Mouse (Mus musculus) heart, postnatal 0 days (tissue): Measurements from ENCODE around the gene Ogfod3. TPM values are rescaled to one million over a fixed set of nuclear protein-coding genes. Genes with fewer than 3 reads are reported as not detected.

ENCODE experiments used
- ATAC-seq: fragments of 200-750 bp; cut with Nextera tagmentation; 2 replicates; pipeline ENCODE4 v1.8.0; 2017; ENCODE audit warnings: low read depth, moderate number of reproducible peaks, moderate library complexity; ENCODE audit not compliant: insufficient read depth
- DNase-seq: peaks from one replicate; pipeline ENCODE4 v3.0.0-alpha.2; 2016; ENCODE audit warnings: low spot score
- H3K27ac ChIP-seq: fragments of 300-500 bp; sonication (generic); 2 replicates; pipeline ENCODE4 v1.5.1; 2014; ENCODE audit warnings: low read depth, mild to moderate bottlenecking
- H3K27me3 ChIP-seq: fragments of 300-500 bp; sonication (generic); 2 replicates; pipeline ENCODE4 v1.6.1; 2014; ENCODE audit warnings: low read length, mixed read lengths; ENCODE audit not compliant: control insufficient read depth, insufficient read depth
- H3K36me3 ChIP-seq: fragments of 300-500 bp; sonication (generic); replicated peaks from 2 replicates; pipeline ENCODE4 v1.6.1; 2014; ENCODE audit warnings: low read length, mixed read lengths; ENCODE audit not compliant: control insufficient read depth, insufficient read depth
- H3K4me1 ChIP-seq: fragments of 300-500 bp; sonication (generic); 2 replicates; pipeline ENCODE4 v1.6.1; 2014; ENCODE audit warnings: antibody characterized with exemption; ENCODE audit not compliant: control insufficient read depth, insufficient read depth
- H3K4me2 ChIP-seq: fragments of 300-500 bp; sonication (generic); 2 replicates; pipeline ENCODE4 v1.6.1; 2014; ENCODE audit warnings: low read depth, mild to moderate bottlenecking, low read length, moderate library complexity
- H3K4me3 ChIP-seq: fragments of 300-500 bp; sonication (generic); 2 replicates; pipeline ENCODE4 v1.5.1; 2014; ENCODE audit warnings: low read depth, low read length
- H3K9ac ChIP-seq: fragments of 300-500 bp; sonication (generic); replicated peaks from 2 replicates; pipeline ENCODE4 v1.6.1; 2014; ENCODE audit warnings: low read depth, low read length, mixed read lengths
- H3K9me3 ChIP-seq: fragments of 300-500 bp; sonication (generic); replicated peaks from 2 replicates; pipeline ENCODE4 v1.6.1; 2016; ENCODE audit warnings: low read length; ENCODE audit not compliant: control insufficient read depth
- CTCF ChIP-seq: IDR thresholded peaks from 2 replicates; pipeline ENCODE4 v1.5.1; 2016; ENCODE audit warnings: antibody characterized with exemption, control low read depth, low read depth
- EP300 ChIP-seq: IDR thresholded peaks from 2 replicates; pipeline ENCODE4 v1.6.1; 2016; ENCODE audit warnings: antibody characterized with exemption, low read depth
- WGBS: fragments of 180-500 bp; shearing (Covaris S2); extraction: QIAGEN DNeasy Blood & Tissue Kit; methylation state at CpG from one replicate; pipeline ENCODE4 v1.1.7; 2014; 5-methylcytosine and 5-hydroxymethylcytosine counted together
- polyA plus RNA-seq: library from polyadenylated mRNA; unstranded; fragments of >200 nt; fragmentation: Nextera tagmentation; extraction: Ambion mirVana; gene quantifications from 2 replicates; pipeline ENCODE4 v1.2.1, GENCODE M21; 2015
- total RNA-seq: library from RNA; depleted of rRNA; stranded (reverse); fragments of >200 nt; gene quantifications from 2 replicates; pipeline ENCODE4 v1.2.3, GENCODE M21; 2014; ENCODE audit warnings: low replicate concordance

Gene Ogfod3
- total and polyA plus RNA-seq, 2 experiments from 2014 or later, result 8.7 to 27.1 TPM

GRCm38 (mm10) chr11:121203859-121204160, 701 bp downstream of the Ogfod3 start:
- Histone ChIP-seq H3K4me1 (no peaks in the 10 kb centered on the region), H3K27ac (no peak overlapping the region), H3K9ac (no peak overlapping the region), H3K9me3 (no peaks in the 10 kb centered on the region), H3K4me3 (peak overlapping the region; percentile 77), H3K36me3 (peaks cover 6% of the 10 kb centered on the region; the same call in 1 of the 2 replicates), H3K4me2 (peak overlapping the region; percentile 78), H3K27me3 (no peaks in the 10 kb centered on the region)
- 0% methylated on average over 5 of the region's 5 CpGs for WGBS
- ATAC-seq, result no peak
- DNase-seq, result no peak
- no peak for TF ChIP-seq CTCF
- TF ChIP-seq EP300, result no peak

- ATAC-seq (no peak), DNase-seq (no peak)
- Histone ChIP-seq H3K9ac (no peak overlapping the region), H3K27me3 (no peaks in the 10 kb centered on the region), H3K4me2 (no peak overlapping the region), H3K36me3 (no peaks in the 10 kb centered on the region), H3K4me1 (no peaks in the 10 kb centered on the region), H3K27ac (no peak overlapping the region), H3K4me3 (no peak overlapping the region), H3K9me3 (no peaks in the 10 kb centered on the region)
- WGBS, result 32% methylated on average over 11 of the region's 11 CpGs
- no peak for TF ChIP-seq EP300
- peak; percentile 57 for TF ChIP-seq CTCF
Observed at GRCm38 (mm10) chr11:121201436-121202198, 2.9 kb downstream of the Ogfod3 start.

- no peak overlapping the region for H3K4me3 ChIP-seq
- peaks cover 5% of the 10 kb centered on the region; the same call in 1 of the 2 replicates for H3K36me3 ChIP-seq
- no peak overlapping the region for H3K27ac ChIP-seq
- ATAC-seq (no peak), DNase-seq (no peak)
- no peaks in the 10 kb centered on the region for H3K27me3 ChIP-seq
- 82% methylated on average over 6 of the region's 6 CpGs for WGBS
- H3K9me3 ChIP-seq, result no peaks in the 10 kb centered on the region
- no peaks in the 10 kb centered on the region for H3K4me1 ChIP-seq
- TF ChIP-seq CTCF, result no peak
- no peak for TF ChIP-seq EP300
- no peak overlapping the region for H3K4me2 ChIP-seq
- no peak overlapping the region for H3K9ac ChIP-seq
Observed at GRCm38 (mm10) chr11:121200781-121201180, 3.7 kb downstream of the Ogfod3 start.

GRCm38 (mm10) chr11:121199851-121200250, 4.7 kb downstream of the Ogfod3 start:
- TF ChIP-seq CTCF (no peak), EP300 (no peak)
- H3K27me3 ChIP-seq, result no peaks in the 10 kb centered on the region
- 86% methylated on average over 4 of the region's 4 CpGs for WGBS
- no peak overlapping the region for H3K27ac ChIP-seq
- no peak for DNase-seq
- no peak overlapping the region for H3K4me2 ChIP-seq
- H3K9ac ChIP-seq, result no peak overlapping the region
- H3K4me1 ChIP-seq, result no peaks in the 10 kb centered on the region
- peaks cover 5% of the 10 kb centered on the region; the same call in 1 of the 2 replicates for H3K36me3 ChIP-seq
- no peak overlapping the region for H3K4me3 ChIP-seq
- no peaks in the 10 kb centered on the region for H3K9me3 ChIP-seq
- ATAC-seq, result no peak

GRCm38 (mm10) chr11:121198622-121199021, 5.9 kb downstream of the Ogfod3 start:
- WGBS, result 53% methylated on average over 2 of the region's 2 CpGs
- ATAC-seq, result no peak

GRCm38 (mm10) chr11:121193415-121193814, 11.1 kb downstream of the Ogfod3 start:
- Histone ChIP-seq H3K27me3 (no peaks in the 10 kb centered on the region), H3K4me2 (no peak overlapping the region), H3K4me3 (no peak overlapping the region), H3K27ac (no peak overlapping the region), H3K9ac (no peak overlapping the region), H3K36me3 (peaks cover 5% of the 10 kb centered on the region), H3K9me3 (no peaks in the 10 kb centered on the region), H3K4me1 (no peaks in the 10 kb centered on the region)
- TF ChIP-seq EP300 (no peak), CTCF (no peak)
- WGBS, result 83% methylated on average over 3 of the region's 3 CpGs
- no peak for ATAC-seq
- DNase-seq, result no peak

More at GRCm38 (mm10) chr11:121198622-121199021, 5.9 kb downstream of the Ogfod3 start:
- H3K4me2 ChIP-seq, result no peak overlapping the region
- DNase-seq, result no peak
- no peaks in the 10 kb centered on the region for H3K27me3 ChIP-seq
- no peak overlapping the region for H3K9ac ChIP-seq
- peaks cover 5% of the 10 kb centered on the region for H3K36me3 ChIP-seq
- TF ChIP-seq CTCF (no peak), EP300 (no peak)
- no peaks in the 10 kb centered on the region for H3K4me1 ChIP-seq
- no peak overlapping the region for H3K4me3 ChIP-seq
- H3K9me3 ChIP-seq, result no peaks in the 10 kb centered on the region
- H3K27ac ChIP-seq, result no peak overlapping the region
